Mouse (Mus musculus) ovary, postnatal 36 days (tissue): Measurements from ENCODE around the gene Atp1b4.
A peak's percentile ranks its signal among the peaks of the same experiment; 100 is the strongest.
"Not testable (repeated sequence)": the region's sequence is repeated elsewhere in the genome, so short reads cannot be mapped to it uniquely, and the experiment has no call there.

ENCODE experiments used
- DNase-seq: peaks from one replicate; pipeline ENCODE4 v3.0.0; 2022; ENCODE audit warnings: low spot score, mixed read lengths

Gene Atp1b4

GRCm38 (mm10) chrX:38315884-38316283 lies at the start of gene Atp1b4:
TSS of gene Atp1b4 (plus strand) at chrX:38316184.
- DNase-seq, result no peak

GRCm38 (mm10) chrX:38308597-38308996 lies 7.4 kb upstream of the Atp1b4 start:
- DNase-seq, result no peak

- no peak for DNase-seq
These were observed 4.9 kb upstream of the Atp1b4 start for GRCm38 (mm10) chrX:38311054-38311453.

GRCm38 (mm10) chrX:38312910-38313625 lies 2.9 kb upstream of the Atp1b4 start:
- no peak for DNase-seq

- DNase-seq, result no peak
These were observed 2.3 kb upstream of the Atp1b4 start for GRCm38 (mm10) chrX:38313626-38314210.

GRCm38 (mm10) chrX:38330695-38331406 lies 14.9 kb downstream of the Atp1b4 start:
- DNase-seq, result no peak

- DNase-seq, result peak; percentile 32
These were observed 18.6 kb downstream of the Atp1b4 start for GRCm38 (mm10) chrX:38334329-38335279.

GRCm38 (mm10) chrX:38362016-38362415 lies 46.0 kb downstream of the Atp1b4 start:
- DNase-seq, result no peak

- DNase-seq, result not testable (repeated sequence)
These were observed 48.6 kb downstream of the Atp1b4 start for GRCm38 (mm10) chrX:38364621-38365020.

GRCm38 (mm10) chrX:38373169-38373568 lies 57.2 kb downstream of the Atp1b4 start:
- not testable (repeated sequence) for DNase-seq
